Mouse (Mus musculus) liver, adult 2 months (tissue): ENCODE measurements around the gene Rhbdd1. TPM values are rescaled to one million over a fixed set of nuclear protein-coding genes. Genes with fewer than 3 reads are reported as not detected.

ENCODE experiments used
- DNase-seq: peaks from one replicate; pipeline ENCODE4 v3.0.0-alpha.2; 2011; ENCODE audit warnings: low read depth, low spot score; ENCODE audit errors: extremely low read depth
- H3K27ac ChIP-seq: fragments of 200-500 bp; replicated peaks from 2 replicates; pipeline ENCODE4 v1.5.1; 2012; ENCODE audit warnings: low read depth, mild to moderate bottlenecking, control low read depth, inconsistent platforms, low read length; ENCODE audit not compliant: insufficient read depth
- H3K27me3 ChIP-seq: fragments of 200-500 bp; 2 replicates; pipeline ENCODE4 v1.6.1; 2012; ENCODE audit warnings: mild to moderate bottlenecking, moderate library complexity, low read length, inconsistent platforms; ENCODE audit not compliant: control insufficient read depth, insufficient read depth
- H3K36me3 ChIP-seq: fragments of 200-500 bp; 2 replicates; pipeline ENCODE4 v1.6.1; 2012; ENCODE audit warnings: low read length, inconsistent platforms; ENCODE audit not compliant: control insufficient read depth, insufficient read depth
- H3K4me1 ChIP-seq: fragments of 200-500 bp; 2 replicates; pipeline ENCODE4 v1.6.1; 2011; ENCODE audit warnings: low read length; ENCODE audit not compliant: control insufficient read depth, insufficient read depth
- H3K4me3 ChIP-seq: fragments of 200-500 bp; 2 replicates; pipeline ENCODE4 v1.5.1; 2011; ENCODE audit warnings: low read depth, mild to moderate bottlenecking, control low read depth, low read length, moderate library complexity; ENCODE audit not compliant: insufficient read depth
- H3K79me2 ChIP-seq: fragments of 200-500 bp; 2 replicates; pipeline ENCODE4 v1.6.1; 2012; ENCODE audit warnings: inconsistent platforms, mild to moderate bottlenecking, low read length, moderate library complexity; ENCODE audit not compliant: control insufficient read depth, insufficient read depth
- H3K9ac ChIP-seq: fragments of 200-500 bp; 2 replicates; pipeline ENCODE4 v1.6.1; 2012; ENCODE audit warnings: low read depth, mild to moderate bottlenecking, control low read depth, inconsistent platforms, low read length
- CTCF ChIP-seq: fragments of 200-500 bp; IDR thresholded peaks from 2 replicates; pipeline ENCODE4 v1.5.1; 2011; ENCODE audit warnings: low read depth, low read length, control low read depth
- POLR2A ChIP-seq: fragments of 200-500 bp; IDR thresholded peaks from 2 replicates; pipeline ENCODE4 v1.6.1; 2011; ENCODE audit warnings: low read length, control low read depth; ENCODE audit not compliant: insufficient read depth; ENCODE audit errors: extremely low read depth
- WGBS: fragments of 180-500 bp; shearing (Covaris S2); methylation state at CpG from one replicate; pipeline ENCODE4 v1.1.7; 2018; 5-methylcytosine and 5-hydroxymethylcytosine counted together
- polyA plus RNA-seq: library from polyadenylated mRNA; depleted of rRNA; stranded (reverse); fragments of >200 nt; gene quantifications from 2 replicates; pipeline ENCODE4 v1.2.3, GENCODE M21; 2012
- total RNA-seq: library from RNA; depleted of rRNA; stranded (reverse); fragments of >200 nt; gene quantifications from 2 replicates; pipeline ENCODE4 v1.2.3, GENCODE M21; 2014

The Rhbdd1 gene
- total and polyA plus RNA-seq, 2 experiments, result 10.9 to 11.4 TPM

DNA sequence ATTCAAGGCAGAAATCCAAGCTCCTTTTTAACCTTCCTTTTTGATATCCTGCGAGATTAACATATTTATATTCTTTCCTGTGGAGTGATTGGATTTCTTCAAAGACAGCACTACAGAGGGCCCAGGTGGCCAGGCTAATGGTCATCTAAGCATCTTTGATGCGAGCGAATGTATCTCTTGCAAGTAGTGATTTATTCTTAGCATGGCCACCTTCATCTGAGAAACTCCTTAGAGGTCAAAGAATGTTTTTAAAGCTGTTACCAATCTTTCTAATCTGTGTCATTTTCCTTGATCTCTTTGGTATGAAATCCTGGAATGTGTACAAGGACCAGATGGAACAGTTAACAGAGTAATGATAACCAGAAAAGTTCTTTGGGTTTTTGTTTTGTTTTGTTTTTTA, 59.2 kb downstream of the Rhbdd1 start:
- no peak for TF ChIP-seq POLR2A
- no peak for TF ChIP-seq CTCF
- Histone ChIP-seq H3K27ac (no peak overlapping the region), H3K9ac (no peak overlapping the region), H3K4me3 (no peak overlapping the region), H3K27me3 (no peaks in the 10 kb centered on the region), H3K4me1 (no peaks in the 10 kb centered on the region), H3K36me3 (peaks cover 29% of the 10 kb centered on the region), H3K79me2 (no peaks in the 10 kb centered on the region)
- 90% methylated on average over 3 of the region's 3 CpGs for WGBS
- DNase-seq, result no peak

DNA sequence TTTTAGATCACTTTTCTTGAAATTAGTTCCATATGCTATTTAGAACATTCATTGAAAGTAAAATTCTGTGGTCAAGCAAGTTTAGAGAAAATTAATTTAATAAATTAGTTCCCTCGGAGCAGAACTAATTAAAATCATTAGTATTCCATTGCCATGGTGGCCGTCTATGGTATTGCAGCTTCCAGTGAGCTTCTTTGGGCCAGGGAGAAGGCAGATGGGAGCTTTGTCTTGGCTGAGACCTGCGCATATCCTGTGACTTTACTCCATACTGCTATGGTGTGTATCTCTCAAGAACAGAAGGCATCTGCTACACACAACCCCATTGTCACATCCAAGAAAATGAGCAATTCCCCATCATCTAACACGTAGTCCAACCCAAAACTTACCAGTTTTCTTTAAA, 65.7 kb downstream of the Rhbdd1 start:
- H3K79me2 ChIP-seq, result no peaks in the 10 kb centered on the region
- H3K27me3 ChIP-seq, result no peaks in the 10 kb centered on the region
- 96% methylated on average over 4 of the region's 4 CpGs for WGBS
- H3K36me3 ChIP-seq, result peaks cover 23% of the 10 kb centered on the region
- H3K4me3 ChIP-seq, result no peak overlapping the region
- DNase-seq, result no peak
- TF ChIP-seq CTCF (no peak), POLR2A (no peak)
- no peak overlapping the region for H3K27ac ChIP-seq
- no peaks in the 10 kb centered on the region for H3K4me1 ChIP-seq
- H3K9ac ChIP-seq, result no peak overlapping the region

DNA sequence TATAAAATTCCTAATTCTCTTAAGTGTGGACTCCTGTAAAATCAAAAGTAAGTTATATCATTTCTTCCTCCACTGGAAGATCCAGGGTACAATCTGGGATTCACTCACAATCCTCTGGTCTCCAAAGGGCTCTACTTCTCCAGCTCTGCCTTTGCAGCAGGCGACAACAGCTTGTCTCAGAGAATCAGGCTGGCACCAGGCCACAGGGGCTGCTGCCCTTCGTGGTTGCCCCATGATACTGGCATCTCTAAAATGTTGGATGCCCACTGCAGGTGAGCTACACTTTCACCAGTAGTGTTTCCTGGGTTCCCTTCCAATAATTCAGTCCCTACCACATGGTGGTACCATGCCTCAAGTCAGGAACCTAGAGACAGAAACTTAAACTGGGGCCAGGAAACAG, 67.9 kb downstream of the Rhbdd1 start:
- no peak overlapping the region for H3K4me3 ChIP-seq
- H3K79me2 ChIP-seq, result no peaks in the 10 kb centered on the region
- H3K27me3 ChIP-seq, result no peaks in the 10 kb centered on the region
- H3K4me1 ChIP-seq, result no peaks in the 10 kb centered on the region
- H3K36me3 ChIP-seq, result peaks cover 7% of the 10 kb centered on the region; the same call in 1 of the 2 replicates
- 96% methylated on average over 2 of the region's 2 CpGs for WGBS
- no peak overlapping the region for H3K9ac ChIP-seq
- DNase-seq, result no peak
- no peak overlapping the region for H3K27ac ChIP-seq
- no peak for TF ChIP-seq POLR2A
- TF ChIP-seq CTCF, result no peak

DNA sequence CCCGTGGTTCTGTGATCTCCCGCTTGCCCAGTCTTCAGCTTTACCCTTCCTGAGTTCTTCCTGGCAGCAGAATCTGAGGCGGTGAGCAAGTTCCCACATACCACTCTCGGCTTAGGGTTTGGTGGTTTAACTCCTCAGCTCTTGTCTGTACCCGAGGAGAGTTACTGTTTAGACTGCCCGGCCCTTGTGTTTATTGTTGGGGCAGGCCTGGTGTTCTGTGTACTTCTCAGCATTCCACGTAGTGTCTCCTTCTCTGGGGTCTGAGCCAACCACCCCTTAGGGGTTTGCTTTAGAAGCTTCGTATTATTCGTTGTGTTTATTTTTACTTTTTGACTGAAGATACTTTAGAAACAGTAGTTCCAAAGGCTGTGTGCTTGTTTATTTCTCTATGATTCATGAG, 68.8 kb downstream of the Rhbdd1 start:
- 72% methylated on average over 9 of the region's 9 CpGs for WGBS
- no peak for DNase-seq
- TF ChIP-seq CTCF (no peak), POLR2A (no peak)
- H3K4me3 ChIP-seq, result no peak overlapping the region
- no peaks in the 10 kb centered on the region for H3K4me1 ChIP-seq
- no peaks in the 10 kb centered on the region for H3K27me3 ChIP-seq
- no peak overlapping the region for H3K9ac ChIP-seq
- H3K27ac ChIP-seq, result no peak overlapping the region
- peaks cover 3% of the 10 kb centered on the region; the same call in 1 of the 2 replicates for H3K36me3 ChIP-seq
- no peaks in the 10 kb centered on the region for H3K79me2 ChIP-seq

DNA sequence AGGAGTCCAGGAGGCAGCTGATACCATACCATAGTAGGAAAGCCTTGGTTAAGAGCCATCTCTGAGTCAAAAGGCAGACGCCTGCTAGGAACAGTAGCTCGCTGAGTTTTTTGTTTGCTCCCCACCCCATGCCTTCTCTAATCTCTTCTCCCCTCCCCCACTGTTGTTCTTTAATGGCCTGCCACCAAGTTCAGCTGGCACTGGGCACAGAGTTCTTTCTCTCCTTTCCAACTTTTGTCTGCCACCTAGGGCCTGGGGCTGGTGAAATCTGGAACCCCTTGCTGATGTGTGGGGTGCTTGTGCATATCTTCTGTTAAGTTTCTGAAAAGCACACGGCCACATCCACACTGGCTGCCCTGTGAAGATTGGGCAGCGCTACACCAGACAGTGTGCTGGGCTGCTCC, 69.6 kb downstream of the Rhbdd1 start:
- H3K4me3 ChIP-seq, result no peak overlapping the region
- H3K36me3 ChIP-seq, result peaks cover 3% of the 10 kb centered on the region; the same call in 1 of the 2 replicates
- no peaks in the 10 kb centered on the region for H3K79me2 ChIP-seq
- H3K9ac ChIP-seq, result no peak overlapping the region
- WGBS, result 62% methylated on average over 4 of the region's 4 CpGs
- H3K27me3 ChIP-seq, result no peaks in the 10 kb centered on the region
- TF ChIP-seq POLR2A (no peak), CTCF (no peak)
- H3K27ac ChIP-seq, result no peak overlapping the region
- no peak for DNase-seq
- no peaks in the 10 kb centered on the region for H3K4me1 ChIP-seq

DNA sequence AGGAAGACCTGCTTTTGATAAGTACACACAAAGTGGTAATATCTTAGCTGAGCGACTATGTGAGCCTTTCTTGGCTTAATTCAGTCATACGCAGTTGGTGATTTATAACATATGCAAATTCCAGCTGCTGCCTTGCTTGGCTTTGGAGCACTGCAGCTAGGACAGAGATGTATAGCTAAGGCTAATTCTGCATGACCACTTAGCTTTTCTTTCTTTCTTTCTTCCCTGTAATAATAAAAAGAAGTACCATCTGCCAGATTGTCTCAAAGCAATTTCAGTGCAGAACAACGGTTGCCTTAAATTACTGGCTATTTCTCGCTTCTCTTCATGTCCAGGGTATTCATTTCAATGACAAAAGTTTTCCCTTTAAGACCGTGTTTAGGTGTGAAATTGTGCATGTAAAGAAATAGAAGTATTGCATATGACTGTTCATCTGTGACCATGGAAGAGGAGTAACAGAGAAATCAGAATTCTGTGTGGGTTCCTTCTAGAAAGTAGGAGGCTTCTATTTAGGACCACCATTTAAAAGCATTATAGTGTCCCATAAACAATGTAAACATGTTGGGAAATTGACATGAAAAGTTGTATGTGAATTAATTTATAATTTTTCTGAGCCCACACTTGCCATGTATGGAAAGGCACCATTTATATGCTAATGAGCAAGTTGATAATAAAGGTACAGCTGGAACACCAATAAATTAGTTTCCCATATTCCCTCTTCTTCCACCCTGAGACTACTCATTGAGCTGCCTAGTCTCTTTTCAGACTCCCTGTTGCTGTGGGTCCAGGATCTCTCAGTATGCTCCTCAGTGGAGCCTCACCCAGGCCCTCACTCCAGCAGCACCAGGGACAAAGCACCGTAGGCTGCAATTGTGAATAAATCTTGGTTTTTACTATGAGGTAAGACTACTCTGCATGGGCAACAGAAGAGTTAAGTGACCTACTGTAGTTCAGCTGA, 70.8 kb downstream of the Rhbdd1 start:
- Histone ChIP-seq H3K4me1 (no peaks in the 10 kb centered on the region), H3K36me3 (peaks cover 3% of the 10 kb centered on the region; the same call in 1 of the 2 replicates), H3K27me3 (no peaks in the 10 kb centered on the region), H3K79me2 (no peaks in the 10 kb centered on the region), H3K4me3 (no peak overlapping the region), H3K9ac (no peak overlapping the region), H3K27ac (no peak overlapping the region)
- 93% methylated on average over 6 of the region's 6 CpGs for WGBS
- no peak for DNase-seq
- TF ChIP-seq CTCF, result no peak
- no peak for TF ChIP-seq POLR2A
